Mouse (Mus musculus): ENCODE data around the gene Spaar. TPM values are rescaled to one million over a fixed set of nuclear protein-coding genes. Genes with fewer than 3 reads are reported as not detected.
A peak's percentile ranks its signal among the peaks of the same experiment; 100 is the strongest.

Gene Spaar
- polyA plus RNA-seq, 1 experiment from 2014 or later, result 0.23 TPM

GRCm38 (mm10) chr4:43720491-43721228, 9.2 kb upstream of the Spaar start:
- Histone ChIP-seq H3K27ac (replicated peaks in 1 of 2; ENCODE audit: control insufficient read depth in 1 of 2, insufficient read depth in 1 of 2, low read depth in 2 of 2, low read length in 2 of 2) (peak overlapping the region; percentile 89 to 90), H3K4me1 (ENCODE audit: control insufficient read depth in 2 of 2, insufficient read depth in 2 of 2, low read length in 2 of 2) (peaks cover 9 to 10% of the 10 kb centered on the region in 2 experiments), H3K27me3 (ENCODE audit: control insufficient read depth, insufficient read depth, low read length) (no peaks in the 10 kb centered on the region), H3K36me3 (ENCODE audit: control insufficient read depth, insufficient read depth, low read length) (no peaks in the 10 kb centered on the region), H3K9me3 (ENCODE audit: control insufficient read depth, low read length) (no peaks in the 10 kb centered on the region), H3K4me2 (ENCODE audit: low read length) (peak overlapping the region; percentile 43; the same call in 1 of the 2 replicates), H3K9ac (ENCODE audit: low read length) (no peak overlapping the region; the same call in 1 of the 2 replicates), H3K4me3 (ENCODE audit: control insufficient read depth in 1 of 2, insufficient read depth in 1 of 2, low read depth in 1 of 2, low read length in 2 of 2) (no peak overlapping the region)
- ATAC-seq (ENCODE audit: insufficient number of reproducible peaks, insufficient read depth, low FRiP score, low read depth), result no peak
- WGBS, result 24% methylated on average over 14 of the region's 16 CpGs

GRCm38 (mm10) chr4:43722191-43722590, 7.6 kb upstream of the Spaar start:
- 91% methylated on average over 4 of the region's 4 CpGs for WGBS
- H3K9ac ChIP-seq (ENCODE audit: low read length), result no peak overlapping the region
- no peak overlapping the region for H3K4me2 ChIP-seq (ENCODE audit: low read length)
- H3K9me3 ChIP-seq (ENCODE audit: control insufficient read depth, low read length), result no peaks in the 10 kb centered on the region
- no peaks in the 10 kb centered on the region for H3K36me3 ChIP-seq (ENCODE audit: control insufficient read depth, insufficient read depth, low read length)
- H3K27me3 ChIP-seq (ENCODE audit: control insufficient read depth, insufficient read depth, low read length), result no peaks in the 10 kb centered on the region
- H3K4me3 ChIP-seq (ENCODE audit: control insufficient read depth in 1 of 2, insufficient read depth in 1 of 2, low read depth in 1 of 2, low read length in 2 of 2), result no peak overlapping the region
- H3K27ac ChIP-seq (replicated peaks in 1 of 2; ENCODE audit: control insufficient read depth in 1 of 2, insufficient read depth in 1 of 2, low read depth in 2 of 2, low read length in 2 of 2), result no peak overlapping the region
- H3K4me1 ChIP-seq (ENCODE audit: control insufficient read depth in 2 of 2, insufficient read depth in 2 of 2, low read length in 2 of 2), result peaks cover 10 to 16% of the 10 kb centered on the region in 2 experiments
- ATAC-seq (ENCODE audit: insufficient number of reproducible peaks, insufficient read depth, low FRiP score, low read depth), result no peak

- no peak for ATAC-seq (ENCODE audit: insufficient number of reproducible peaks, insufficient read depth, low FRiP score, low read depth)
- WGBS, result 7% methylated on average over 1 of the region's 1 CpGs
- H3K4me2 ChIP-seq (ENCODE audit: low read length), result no peak overlapping the region
- no peak overlapping the region for H3K27ac ChIP-seq (replicated peaks in 1 of 2; ENCODE audit: control insufficient read depth in 1 of 2, insufficient read depth in 1 of 2, low read depth in 2 of 2, low read length in 2 of 2)
- H3K4me1 ChIP-seq (ENCODE audit: control insufficient read depth in 2 of 2, insufficient read depth in 2 of 2, low read length in 2 of 2), result peaks cover 36 to 41% of the 10 kb centered on the region in 2 experiments
- no peaks in the 10 kb centered on the region for H3K9me3 ChIP-seq (ENCODE audit: control insufficient read depth, low read length)
- no peak overlapping the region for H3K9ac ChIP-seq (ENCODE audit: low read length)
- H3K36me3 ChIP-seq (ENCODE audit: control insufficient read depth, insufficient read depth, low read length), result no peaks in the 10 kb centered on the region
- H3K4me3 ChIP-seq (ENCODE audit: control insufficient read depth in 1 of 2, insufficient read depth in 1 of 2, low read depth in 1 of 2, low read length in 2 of 2), result no peak overlapping the region
- no peaks in the 10 kb centered on the region for H3K27me3 ChIP-seq (ENCODE audit: control insufficient read depth, insufficient read depth, low read length)
Observed at GRCm38 (mm10) chr4:43724764-43725163, 5.1 kb upstream of the Spaar start.

- Histone ChIP-seq H3K27ac (replicated peaks in 1 of 2; ENCODE audit: control insufficient read depth in 1 of 2, insufficient read depth in 1 of 2, low read depth in 2 of 2, low read length in 2 of 2) (peak overlapping the region in 1 of 2 experiments; percentile 80; a peak in 2 of 4 replicates), H3K9ac (ENCODE audit: low read length) (no peak overlapping the region), H3K27me3 (ENCODE audit: control insufficient read depth, insufficient read depth, low read length) (no peaks in the 10 kb centered on the region), H3K9me3 (ENCODE audit: control insufficient read depth, low read length) (no peaks in the 10 kb centered on the region), H3K4me3 (ENCODE audit: control insufficient read depth in 1 of 2, insufficient read depth in 1 of 2, low read depth in 1 of 2, low read length in 2 of 2) (no peak overlapping the region), H3K4me1 (ENCODE audit: control insufficient read depth in 2 of 2, insufficient read depth in 2 of 2, low read length in 2 of 2) (peaks cover 41 to 45% of the 10 kb centered on the region in 2 experiments), H3K4me2 (ENCODE audit: low read length) (no peak overlapping the region), H3K36me3 (ENCODE audit: control insufficient read depth, insufficient read depth, low read length) (no peaks in the 10 kb centered on the region)
- no peak for ATAC-seq (ENCODE audit: insufficient number of reproducible peaks, insufficient read depth, low FRiP score, low read depth)
- WGBS, result 48% methylated on average over 12 of the region's 12 CpGs
Observed at GRCm38 (mm10) chr4:43726228-43726993, 3.4 kb upstream of the Spaar start.

- Histone ChIP-seq H3K4me1 (ENCODE audit: control insufficient read depth in 2 of 2, insufficient read depth in 2 of 2, low read length in 2 of 2) (peaks cover 42 to 45% of the 10 kb centered on the region in 2 experiments), H3K9ac (ENCODE audit: low read length) (no peak within 1 kb of the TSS), H3K4me3 (ENCODE audit: control insufficient read depth in 1 of 2, insufficient read depth in 1 of 2, low read depth in 1 of 2, low read length in 2 of 2) (no peak within 1 kb of the TSS), H3K27ac (replicated peaks in 1 of 2; ENCODE audit: control insufficient read depth in 1 of 2, insufficient read depth in 1 of 2, low read depth in 2 of 2, low read length in 2 of 2) (peak within 1 kb of the TSS; percentile 80 to 83), H3K4me2 (ENCODE audit: low read length) (no peak within 1 kb of the TSS), H3K36me3 (ENCODE audit: control insufficient read depth, insufficient read depth, low read length) (no peaks in the 10 kb centered on the region), H3K27me3 (ENCODE audit: control insufficient read depth, insufficient read depth, low read length) (no peaks in the 10 kb centered on the region), H3K9me3 (ENCODE audit: control insufficient read depth, low read length) (no peaks in the 10 kb centered on the region)
- ATAC-seq (ENCODE audit: insufficient number of reproducible peaks, insufficient read depth, low FRiP score, low read depth), result peak; percentile 66; the same call in 1 of the 2 replicates
- WGBS, result 29% methylated on average over 3 of the region's 3 CpGs
Observed at GRCm38 (mm10) chr4:43726995-43727394, 2.8 kb upstream of the Spaar start, which contains the start of gene Hrct1. Gene Hrct1, plus strand, starts transcription at chr4:43727188.

GRCm38 (mm10) chr4:43727718-43728575, 1.9 kb upstream of the Spaar start:
- peaks cover 45 to 52% of the 10 kb centered on the region in 2 experiments for H3K4me1 ChIP-seq (ENCODE audit: control insufficient read depth in 2 of 2, insufficient read depth in 2 of 2, low read length in 2 of 2)

GRCm38 (mm10) chr4:43728576-43728954, 1.3 kb upstream of the Spaar start:
- Histone ChIP-seq H3K9ac (ENCODE audit: low read length) (peak overlapping the region; percentile 18), H3K4me2 (ENCODE audit: low read length) (peak overlapping the region; percentile 43)
- WGBS, result 0% methylated on average over 5 of the region's 5 CpGs

More at GRCm38 (mm10) chr4:43727718-43728575, 1.9 kb upstream of the Spaar start:
- 49% methylated on average over 7 of the region's 7 CpGs for WGBS
- Histone ChIP-seq H3K36me3 (ENCODE audit: control insufficient read depth, insufficient read depth, low read length) (no peaks in the 10 kb centered on the region), H3K9me3 (ENCODE audit: control insufficient read depth, low read length) (no peaks in the 10 kb centered on the region), H3K4me3 (ENCODE audit: control insufficient read depth in 1 of 2, insufficient read depth in 1 of 2, low read depth in 1 of 2, low read length in 2 of 2) (no peak overlapping the region), H3K27ac (replicated peaks in 1 of 2; ENCODE audit: control insufficient read depth in 1 of 2, insufficient read depth in 1 of 2, low read depth in 2 of 2, low read length in 2 of 2) (peak overlapping the region; percentile 80 to 83), H3K4me2 (ENCODE audit: low read length) (peak overlapping the region; percentile 43), H3K9ac (ENCODE audit: low read length) (no peak overlapping the region; the same call in 1 of the 2 replicates), H3K27me3 (ENCODE audit: control insufficient read depth, insufficient read depth, low read length) (no peaks in the 10 kb centered on the region)
- 0 out of 2 replicates have a peak, but pooled peaks have one; percentile 4 for ATAC-seq (ENCODE audit: insufficient number of reproducible peaks, insufficient read depth, low FRiP score, low read depth)

More at GRCm38 (mm10) chr4:43728576-43728954, 1.3 kb upstream of the Spaar start:
- ATAC-seq (ENCODE audit: insufficient number of reproducible peaks, insufficient read depth, low FRiP score, low read depth), result peak; percentile 53
- Histone ChIP-seq H3K27ac (replicated peaks in 1 of 2; ENCODE audit: control insufficient read depth in 1 of 2, insufficient read depth in 1 of 2, low read depth in 2 of 2, low read length in 2 of 2) (peak overlapping the region; percentile 80 to 83), H3K4me1 (ENCODE audit: control insufficient read depth in 2 of 2, insufficient read depth in 2 of 2, low read length in 2 of 2) (peaks cover 51 to 56% of the 10 kb centered on the region in 2 experiments), H3K9me3 (ENCODE audit: control insufficient read depth, low read length) (no peaks in the 10 kb centered on the region), H3K27me3 (ENCODE audit: control insufficient read depth, insufficient read depth, low read length) (no peaks in the 10 kb centered on the region), H3K36me3 (ENCODE audit: control insufficient read depth, insufficient read depth, low read length) (no peaks in the 10 kb centered on the region), H3K4me3 (ENCODE audit: control insufficient read depth in 1 of 2, insufficient read depth in 1 of 2, low read depth in 1 of 2, low read length in 2 of 2) (no peak overlapping the region)
